Mouse (Mus musculus) heart, embryonic 13.5 days (tissue): ENCODE measurements at regions not wholly inside any gene's neighbourhood (a gene's known extent, or its start where the extent isn't known, plus 50 kb on each side); places are given as distances from the start of the nearest gene placed in this dataset.

Source experiments
- ATAC-seq: fragments of 200-750 bp; cut with Nextera tagmentation; 2 replicates; pipeline ENCODE4 v1.8.0; 2017; ENCODE audit warnings: moderate TSS enrichment; ENCODE audit not compliant: insufficient number of reproducible peaks, low FRiP score, low TSS enrichment; ENCODE audit errors: extremely low read depth
- H3K27ac ChIP-seq: fragments of 300-500 bp; sonication (generic); replicated peaks from 2 replicates; pipeline ENCODE4 v1.5.1; 2015; ENCODE audit warnings: moderate library complexity, mild to moderate bottlenecking, inconsistent platforms
- H3K27me3 ChIP-seq: fragments of 300-500 bp; sonication (generic); replicated peaks from 2 replicates; pipeline ENCODE4 v1.6.1; 2015; ENCODE audit warnings: mild to moderate bottlenecking, inconsistent platforms
- H3K36me3 ChIP-seq: fragments of 300-500 bp; sonication (generic); 2 replicates; pipeline ENCODE4 v1.6.1; 2015; ENCODE audit warnings: mild to moderate bottlenecking, inconsistent platforms
- H3K4me1 ChIP-seq: fragments of 300-500 bp; sonication (generic); 2 replicates; pipeline ENCODE4 v1.6.1; 2015; ENCODE audit warnings: inconsistent platforms
- H3K4me2 ChIP-seq: fragments of 300-500 bp; sonication (generic); 2 replicates; pipeline ENCODE4 v1.6.1; 2015; ENCODE audit warnings: inconsistent platforms, mild to moderate bottlenecking, moderate library complexity
- H3K4me3 ChIP-seq: fragments of 300-500 bp; sonication (generic); 2 replicates; pipeline ENCODE4 v1.5.1; 2015; ENCODE audit warnings: moderate library complexity, mild to moderate bottlenecking, inconsistent platforms
- H3K9ac ChIP-seq: fragments of 300-500 bp; sonication (generic); 2 replicates; pipeline ENCODE4 v1.6.1; 2015; ENCODE audit warnings: inconsistent platforms, mild to moderate bottlenecking, moderate library complexity
- H3K9me3 ChIP-seq: fragments of 300-500 bp; sonication (generic); 2 replicates; pipeline ENCODE4 v1.6.1; 2016; ENCODE audit warnings: inconsistent platforms
- WGBS: fragments of 180-500 bp; shearing (Covaris S2); methylation state at CpG from one replicate; pipeline ENCODE4 v1.1.7; 2015; ENCODE audit warnings: mixed read lengths; 5-methylcytosine and 5-hydroxymethylcytosine counted together

DNA sequence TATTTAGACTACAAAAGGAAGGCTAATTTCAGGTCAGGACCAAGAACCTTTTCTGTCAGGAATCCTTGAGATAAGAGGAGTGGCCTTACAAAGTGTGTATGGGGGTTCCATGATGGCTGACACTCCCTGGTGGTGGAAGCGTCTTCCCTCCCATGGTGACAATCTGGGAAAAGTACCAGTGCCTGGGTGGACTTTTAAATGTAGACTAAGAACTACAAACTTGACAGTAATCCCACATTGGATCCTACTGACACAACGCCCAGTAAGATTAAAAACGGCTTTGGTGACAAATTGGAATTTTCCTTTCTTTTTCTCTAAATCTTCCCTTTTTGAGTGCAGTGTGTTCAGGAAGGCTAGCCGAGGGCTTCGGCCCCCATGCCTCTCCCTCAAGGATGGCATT lies 325.3 kb upstream of the Prickle1 start:
- H3K4me2 ChIP-seq, result no peak overlapping the region
- WGBS, result 70% methylated on average over 5 of the region's 5 CpGs
- no peaks in the 10 kb centered on the region for H3K27me3 ChIP-seq
- no peak overlapping the region for H3K4me3 ChIP-seq
- peak overlapping the region; percentile 67 for H3K27ac ChIP-seq
- H3K4me1 ChIP-seq, result peaks cover 37% of the 10 kb centered on the region
- H3K9me3 ChIP-seq, result no peaks in the 10 kb centered on the region
- ATAC-seq, result no peak
- H3K36me3 ChIP-seq, result no peaks in the 10 kb centered on the region
- no peak overlapping the region for H3K9ac ChIP-seq

DNA sequence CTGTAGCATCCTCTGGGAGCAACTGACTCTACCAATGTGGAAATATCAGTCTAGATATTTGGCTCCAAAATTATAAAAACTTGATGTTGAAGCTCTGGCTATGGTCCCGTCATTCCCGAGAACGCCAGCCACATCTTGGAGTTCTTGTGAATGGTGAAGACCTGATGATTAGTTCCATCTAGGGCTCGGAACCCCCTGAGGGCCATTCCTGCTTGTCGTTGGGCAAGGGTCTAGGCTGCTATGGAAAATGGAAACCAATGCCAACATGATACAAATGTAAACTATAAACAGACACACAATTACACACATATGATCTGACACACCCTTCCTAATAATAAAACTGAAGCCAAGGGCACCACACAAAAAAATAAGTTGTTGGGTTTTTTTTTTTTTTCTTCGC lies 323.9 kb upstream of the Prickle1 start:
- ATAC-seq, result no peak
- no peaks in the 10 kb centered on the region for H3K9me3 ChIP-seq
- H3K9ac ChIP-seq, result no peak overlapping the region
- H3K4me3 ChIP-seq, result no peak overlapping the region
- H3K4me2 ChIP-seq, result no peak overlapping the region
- 79% methylated on average over 6 of the region's 6 CpGs for WGBS
- no peaks in the 10 kb centered on the region for H3K27me3 ChIP-seq
- H3K4me1 ChIP-seq, result peaks cover 37% of the 10 kb centered on the region
- no peaks in the 10 kb centered on the region for H3K36me3 ChIP-seq
- no peak overlapping the region for H3K27ac ChIP-seq

DNA sequence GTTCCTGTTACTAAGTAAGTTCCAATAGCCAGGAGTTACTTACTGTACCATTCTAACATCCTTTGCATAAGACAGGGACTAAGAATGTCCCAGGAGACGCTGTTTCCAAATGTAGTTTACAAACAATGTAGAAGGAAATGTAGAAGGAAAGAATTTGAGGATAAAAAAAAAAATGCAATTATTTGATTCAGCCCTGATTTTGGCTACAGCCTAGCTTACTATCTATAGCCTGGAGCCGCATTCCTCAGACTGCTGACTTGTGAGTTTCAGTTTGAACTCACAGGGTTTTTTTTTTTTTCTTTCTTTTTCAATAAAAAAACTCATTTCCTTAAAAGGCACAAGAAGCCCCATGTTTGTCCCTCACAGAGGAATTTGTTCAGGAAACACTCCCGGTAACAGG lies 321.2 kb upstream of the Prickle1 start:
- peak overlapping the region; percentile 32 for H3K4me3 ChIP-seq

DNA sequence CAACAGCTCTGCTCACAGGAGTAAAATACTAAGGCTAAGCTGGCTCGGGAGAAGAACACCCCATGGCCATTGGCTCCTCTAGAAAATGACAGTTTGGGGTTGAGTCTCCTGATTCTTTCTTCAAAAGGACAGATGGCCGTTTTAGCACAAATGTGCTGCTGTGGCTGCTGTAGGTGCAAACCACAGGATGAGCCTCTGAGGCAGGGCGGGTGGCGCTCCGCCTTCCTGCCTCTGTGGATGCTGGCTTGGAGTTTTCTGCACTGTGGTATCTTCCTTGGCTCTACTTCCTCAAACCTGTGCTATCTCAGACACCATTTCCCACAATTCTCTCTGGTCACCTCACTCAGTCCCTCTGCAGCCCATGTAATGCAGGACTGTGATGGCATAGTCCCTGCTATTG lies 317.8 kb upstream of the Prickle1 start:
- no peak overlapping the region for H3K27ac ChIP-seq
- ATAC-seq, result no peak
- H3K9ac ChIP-seq, result no peak overlapping the region
- H3K4me3 ChIP-seq, result no peak overlapping the region
- no peak overlapping the region for H3K4me2 ChIP-seq
- H3K4me1 ChIP-seq, result peaks cover 27% of the 10 kb centered on the region
- H3K36me3 ChIP-seq, result no peaks in the 10 kb centered on the region
- H3K27me3 ChIP-seq, result no peaks in the 10 kb centered on the region
- no peaks in the 10 kb centered on the region for H3K9me3 ChIP-seq
- 65% methylated on average over 5 of the region's 5 CpGs for WGBS

More for the DNA sequence above, 321.2 kb upstream of the Prickle1 start:
- H3K9me3 ChIP-seq, result no peaks in the 10 kb centered on the region
- H3K4me1 ChIP-seq, result peaks cover 39% of the 10 kb centered on the region
- no peaks in the 10 kb centered on the region for H3K27me3 ChIP-seq
- H3K4me2 ChIP-seq, result peak overlapping the region; percentile 61
- 15% methylated on average over 3 of the region's 3 CpGs for WGBS
- H3K27ac ChIP-seq, result peak overlapping the region; percentile 70
- no peak for ATAC-seq
- no peaks in the 10 kb centered on the region for H3K36me3 ChIP-seq
- peak overlapping the region; percentile 58; the same call in 1 of the 2 replicates for H3K9ac ChIP-seq

DNA sequence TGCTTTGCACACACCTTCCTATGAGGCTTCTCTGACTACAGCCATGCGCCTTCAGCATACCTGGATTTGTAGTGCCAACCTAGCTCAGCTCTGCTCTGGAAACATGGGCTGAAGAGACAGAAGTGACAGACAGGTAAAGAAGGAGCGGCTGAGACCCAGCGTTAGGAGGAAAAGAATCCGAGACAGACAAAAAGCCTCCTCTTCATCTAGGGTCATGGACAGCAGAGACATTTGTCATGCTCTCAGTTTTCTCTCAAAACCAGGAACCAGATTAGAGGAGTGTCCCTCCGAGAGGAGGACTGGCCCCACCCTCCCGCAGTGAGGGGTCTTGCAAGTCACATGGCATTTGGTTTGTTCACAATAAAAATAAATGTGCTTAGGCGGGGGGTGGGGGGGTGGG lies 317.4 kb upstream of the Prickle1 start:
- H3K4me2 ChIP-seq, result no peak overlapping the region
- ATAC-seq, result no peak
- H3K4me3 ChIP-seq, result no peak overlapping the region
- H3K27me3 ChIP-seq, result no peaks in the 10 kb centered on the region
- H3K36me3 ChIP-seq, result no peaks in the 10 kb centered on the region
- no peaks in the 10 kb centered on the region for H3K9me3 ChIP-seq
- H3K27ac ChIP-seq, result no peak overlapping the region
- H3K9ac ChIP-seq, result no peak overlapping the region
- 49% methylated on average over 7 of the region's 7 CpGs for WGBS
- H3K4me1 ChIP-seq, result peaks cover 25% of the 10 kb centered on the region

DNA sequence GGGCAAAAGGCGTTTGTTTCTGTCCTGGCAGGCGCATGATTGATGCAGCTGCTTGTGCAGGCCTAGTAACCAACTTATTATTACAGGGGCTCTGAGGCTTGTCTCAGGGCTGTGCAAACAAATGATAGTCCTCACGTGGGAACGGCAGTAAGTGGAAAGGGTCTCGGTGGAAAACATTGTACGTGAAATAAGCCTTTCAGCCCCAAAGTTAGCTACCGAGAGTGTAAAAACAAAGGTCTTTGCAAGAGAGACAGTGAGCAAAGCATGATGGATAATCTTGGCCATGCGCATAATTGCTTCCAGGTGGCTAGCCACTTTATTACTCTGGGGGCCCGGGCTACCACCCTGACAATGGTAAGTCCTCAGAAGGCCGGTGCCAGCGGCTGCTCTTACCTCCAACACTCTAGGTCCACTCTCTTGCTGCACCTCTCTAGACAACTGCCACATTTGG lies 315.3 kb upstream of the Prickle1 start:
- H3K27me3 ChIP-seq, result no peaks in the 10 kb centered on the region
- H3K36me3 ChIP-seq, result no peaks in the 10 kb centered on the region
- H3K9ac ChIP-seq, result no peak overlapping the region
- 68% methylated on average over 11 of the region's 11 CpGs for WGBS
- no peak for ATAC-seq
- no peak overlapping the region for H3K27ac ChIP-seq
- no peak overlapping the region for H3K4me3 ChIP-seq
- H3K9me3 ChIP-seq, result no peaks in the 10 kb centered on the region
- H3K4me2 ChIP-seq, result no peak overlapping the region
- peaks cover 5% of the 10 kb centered on the region; the same call in 1 of the 2 replicates for H3K4me1 ChIP-seq

DNA sequence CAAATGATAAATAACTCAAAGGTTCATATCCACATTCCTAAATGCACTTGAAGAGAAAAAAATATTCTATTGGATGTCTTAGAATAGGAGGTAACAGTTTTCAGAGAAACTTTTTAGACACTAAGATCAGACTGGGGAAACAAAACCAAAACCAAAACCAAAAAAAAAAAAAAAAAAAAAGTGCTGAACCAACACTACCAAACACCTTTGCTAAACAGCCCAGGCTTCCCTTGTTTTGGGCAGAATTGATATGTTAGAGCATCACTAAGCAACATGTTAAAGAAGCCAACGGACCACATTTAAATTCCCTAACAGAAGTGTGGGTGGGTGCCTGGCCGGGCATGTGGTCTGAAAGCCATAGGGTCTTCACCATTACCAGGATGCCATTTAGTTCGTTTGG lies 314.5 kb upstream of the Prickle1 start:
- H3K4me3 ChIP-seq, result no peak overlapping the region
- 73% methylated on average over 3 of the region's 3 CpGs for WGBS
- peaks cover 5% of the 10 kb centered on the region; the same call in 1 of the 2 replicates for H3K4me1 ChIP-seq
- H3K36me3 ChIP-seq, result no peaks in the 10 kb centered on the region
- no peak overlapping the region for H3K9ac ChIP-seq
- no peaks in the 10 kb centered on the region for H3K27me3 ChIP-seq
- H3K27ac ChIP-seq, result no peak overlapping the region
- no peaks in the 10 kb centered on the region for H3K9me3 ChIP-seq
- no peak overlapping the region for H3K4me2 ChIP-seq
- no peak for ATAC-seq

DNA sequence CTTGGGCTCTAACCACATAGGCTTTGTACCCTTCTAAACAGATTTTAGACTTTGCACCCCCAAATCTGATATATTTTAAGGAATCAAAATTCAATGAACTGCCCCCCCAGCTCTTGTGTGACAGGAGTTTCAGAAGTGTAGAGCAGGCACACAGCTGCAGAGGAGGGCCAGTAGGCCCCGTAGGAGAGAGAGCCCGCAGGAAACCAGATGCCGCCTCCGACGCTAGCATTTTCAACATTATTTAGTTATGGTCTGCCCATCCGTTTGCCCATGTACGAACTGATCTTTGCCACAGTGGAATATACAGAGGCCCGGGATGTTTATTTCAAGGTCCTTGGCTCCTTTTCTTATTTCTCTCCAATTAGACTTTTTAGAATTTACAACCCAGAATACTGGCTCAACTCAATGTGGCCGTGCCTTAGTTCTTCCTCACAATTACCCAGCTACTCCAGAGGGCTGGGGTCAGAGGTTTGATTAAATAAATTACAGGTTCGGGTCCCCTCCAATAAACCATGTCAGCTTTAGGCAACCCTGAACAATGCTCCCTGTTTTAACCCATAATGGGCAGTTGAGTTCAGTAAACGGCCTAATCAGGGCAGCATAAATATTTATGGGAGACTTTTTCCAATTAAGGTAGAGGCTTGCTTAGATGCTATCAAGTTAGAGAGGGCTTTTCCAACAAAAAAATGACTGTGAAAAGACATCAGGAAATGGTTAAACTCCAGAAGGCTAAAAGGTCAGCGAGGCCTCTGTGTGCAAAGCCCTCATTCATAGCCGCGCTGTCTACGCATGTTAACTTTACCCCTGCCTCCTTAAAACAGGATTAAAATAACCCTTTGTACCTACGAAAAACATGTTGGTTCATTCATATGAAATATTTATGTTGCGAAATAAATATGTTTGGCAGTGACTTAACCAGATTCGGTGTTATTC lies 308.2 kb upstream of the Prickle1 start:
- Histone ChIP-seq H3K4me2 (no peak overlapping the region), H3K27ac (no peak overlapping the region), H3K36me3 (no peaks in the 10 kb centered on the region), H3K9ac (no peak overlapping the region), H3K9me3 (no peaks in the 10 kb centered on the region), H3K4me3 (no peak overlapping the region), H3K4me1 (no peaks in the 10 kb centered on the region), H3K27me3 (no peaks in the 10 kb centered on the region)
- ATAC-seq, result no peak
- 77% methylated on average over 18 of the region's 18 CpGs for WGBS

DNA sequence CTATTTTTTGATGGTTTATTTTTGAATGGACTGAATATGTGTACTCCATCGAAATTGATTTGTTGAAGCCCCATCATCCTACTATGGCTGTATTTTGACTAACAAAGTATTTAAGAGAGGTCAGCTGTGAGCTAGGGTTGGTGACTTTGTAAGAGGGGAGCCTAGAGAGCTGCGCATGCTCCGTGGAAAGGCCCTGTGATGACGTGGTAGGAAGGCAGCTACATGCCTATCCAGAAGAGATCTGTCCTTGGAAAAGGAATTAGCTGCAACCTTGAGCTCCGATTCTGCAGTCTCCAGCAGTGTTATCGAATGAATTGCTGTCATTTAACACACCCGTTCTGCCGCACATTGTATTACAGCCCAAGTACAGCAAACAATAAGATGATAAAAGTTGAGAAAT lies 287.1 kb upstream of the Prickle1 start:
- H3K36me3 ChIP-seq, result no peaks in the 10 kb centered on the region
- no peak overlapping the region for H3K9ac ChIP-seq
- no peaks in the 10 kb centered on the region for H3K9me3 ChIP-seq
- no peaks in the 10 kb centered on the region for H3K4me1 ChIP-seq
- H3K4me3 ChIP-seq, result no peak overlapping the region
- no peaks in the 10 kb centered on the region for H3K27me3 ChIP-seq
- WGBS, result 79% methylated on average over 8 of the region's 8 CpGs
- H3K4me2 ChIP-seq, result no peak overlapping the region
- H3K27ac ChIP-seq, result no peak overlapping the region
- ATAC-seq, result no peak

DNA sequence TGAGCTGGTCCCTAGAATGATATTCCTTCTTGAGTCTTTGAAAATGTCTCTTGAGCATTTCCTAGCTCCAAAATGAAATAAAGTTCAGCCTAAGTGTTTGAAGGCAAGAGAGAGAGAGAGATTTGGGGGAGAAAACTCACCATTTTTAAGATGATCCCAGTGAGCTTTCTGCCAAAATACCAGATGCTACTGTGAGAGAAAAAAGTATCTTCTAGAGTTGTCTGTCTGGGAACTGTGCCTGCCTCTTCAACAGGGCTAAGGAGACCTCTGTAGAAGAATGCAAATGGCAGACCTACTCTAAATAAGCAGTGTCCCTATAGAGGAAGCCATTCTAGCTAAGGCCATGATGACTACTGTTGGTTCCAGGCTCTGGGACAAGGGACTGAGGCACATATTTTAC lies 285.6 kb upstream of the Prickle1 start:
- no peak for ATAC-seq
- Histone ChIP-seq H3K9me3 (no peaks in the 10 kb centered on the region), H3K27ac (no peak overlapping the region), H3K4me2 (no peak overlapping the region), H3K27me3 (no peaks in the 10 kb centered on the region), H3K4me3 (no peak overlapping the region), H3K4me1 (no peaks in the 10 kb centered on the region), H3K36me3 (no peaks in the 10 kb centered on the region), H3K9ac (no peak overlapping the region)

DNA sequence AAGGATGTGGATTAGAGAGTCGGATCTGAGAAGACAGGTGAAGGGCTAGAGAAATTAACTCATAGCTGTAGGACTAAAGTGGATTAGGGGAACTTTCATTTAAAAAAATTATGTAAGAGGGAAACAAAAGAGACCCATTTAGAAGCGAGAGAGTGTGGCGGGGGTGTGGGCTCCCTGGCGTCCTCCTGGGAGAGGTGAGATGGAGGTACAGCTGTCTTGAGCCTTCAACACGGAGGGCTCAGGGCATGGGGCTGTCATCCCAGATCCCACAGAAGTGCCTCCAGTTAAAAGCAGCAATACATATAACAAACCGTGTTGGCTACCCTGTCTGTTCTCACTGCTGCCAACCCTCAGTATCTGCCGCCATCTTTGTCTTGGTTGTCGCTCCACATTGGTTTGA lies 284.6 kb upstream of the Prickle1 start:
- Histone ChIP-seq H3K4me1 (no peaks in the 10 kb centered on the region), H3K27me3 (no peaks in the 10 kb centered on the region), H3K4me2 (no peak overlapping the region), H3K27ac (no peak overlapping the region), H3K4me3 (no peak overlapping the region), H3K9me3 (no peaks in the 10 kb centered on the region), H3K9ac (no peak overlapping the region), H3K36me3 (no peaks in the 10 kb centered on the region)
- 84% methylated on average over 8 of the region's 8 CpGs for WGBS
- ATAC-seq, result no peak

DNA sequence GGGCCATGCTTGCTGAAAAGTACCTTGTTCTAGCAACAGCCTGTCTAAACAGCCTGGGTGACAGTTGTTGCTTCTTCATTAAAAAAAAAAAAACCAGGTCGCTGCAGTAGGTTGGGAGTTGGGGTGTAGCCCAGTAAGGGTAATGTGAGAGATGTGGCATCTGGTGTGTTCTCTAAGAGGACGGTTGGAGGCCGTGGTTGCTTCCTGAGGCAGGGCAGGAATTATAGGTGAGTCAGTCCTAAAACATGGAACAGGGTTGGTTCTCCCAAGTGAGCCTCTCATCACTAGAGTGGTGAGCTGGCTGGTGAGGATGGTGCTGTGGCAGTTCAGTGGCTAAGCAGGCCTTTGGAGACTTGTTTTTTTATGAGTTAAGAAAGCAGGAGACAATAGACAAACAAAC lies 283.3 kb upstream of the Prickle1 start:
- Histone ChIP-seq H3K27me3 (no peaks in the 10 kb centered on the region), H3K9ac (no peak overlapping the region), H3K4me3 (no peak overlapping the region), H3K36me3 (no peaks in the 10 kb centered on the region), H3K9me3 (no peaks in the 10 kb centered on the region), H3K4me1 (no peaks in the 10 kb centered on the region), H3K27ac (no peak overlapping the region), H3K4me2 (no peak overlapping the region)
- WGBS, result 71% methylated on average over 3 of the region's 3 CpGs
- ATAC-seq, result no peak
